Mouse (Mus musculus) retina, postnatal 7 days (tissue): ENCODE data around the gene Bnc2.

Experiments used
- DNase-seq: peaks from one replicate; pipeline ENCODE4 v3.0.0-alpha.2; 2012; ENCODE audit warnings: low read depth, low spot score

Gene Bnc2

GRCm38 (mm10) chr4:84324371-84324770 lies 350.7 kb downstream of the Bnc2 start:
- peak; percentile 19 for DNase-seq

DNA sequence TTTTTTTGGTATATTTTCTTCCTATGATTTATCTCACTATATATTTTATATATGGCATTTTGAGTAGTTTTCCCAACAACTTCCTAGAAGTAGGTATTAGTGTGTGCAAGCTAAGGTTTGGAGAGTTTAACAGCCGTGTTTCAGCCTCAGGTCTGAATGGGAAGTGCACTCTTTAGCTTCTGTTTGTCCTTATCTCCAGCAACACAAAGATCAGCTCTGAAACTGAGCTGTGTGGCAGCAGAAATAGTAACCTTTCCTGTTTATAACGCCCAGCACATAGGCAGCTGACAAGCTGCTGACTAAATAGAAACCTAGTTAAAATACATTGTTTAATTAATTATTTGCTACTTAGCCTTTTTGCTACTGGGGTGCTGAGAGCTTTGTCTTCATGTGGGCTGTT lies 353.5 kb downstream of the Bnc2 start:
- no peak for DNase-seq

- no peak for DNase-seq
These were observed 357.7 kb downstream of the Bnc2 start for GRCm38 (mm10) chr4:84317421-84317820.

DNA sequence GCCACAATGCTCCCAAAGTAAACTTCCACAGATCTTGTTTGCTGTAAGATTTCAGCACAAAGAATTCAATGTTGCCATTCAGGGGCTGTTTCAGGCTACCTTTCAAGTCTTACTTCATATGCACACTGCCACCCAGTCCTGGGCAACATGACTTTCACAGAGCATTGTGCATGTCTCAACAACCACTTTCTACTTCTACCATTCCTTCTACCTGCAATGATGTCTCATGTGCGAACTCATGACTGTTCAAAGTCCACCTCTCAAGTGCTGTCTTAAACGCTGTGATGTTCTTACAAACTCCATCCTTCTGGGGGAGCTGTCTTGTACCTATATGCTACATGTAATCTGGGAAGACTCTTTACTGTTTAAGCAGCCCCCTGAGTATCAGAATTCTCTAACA lies 363.7 kb downstream of the Bnc2 start:
- DNase-seq = no peak

DNA sequence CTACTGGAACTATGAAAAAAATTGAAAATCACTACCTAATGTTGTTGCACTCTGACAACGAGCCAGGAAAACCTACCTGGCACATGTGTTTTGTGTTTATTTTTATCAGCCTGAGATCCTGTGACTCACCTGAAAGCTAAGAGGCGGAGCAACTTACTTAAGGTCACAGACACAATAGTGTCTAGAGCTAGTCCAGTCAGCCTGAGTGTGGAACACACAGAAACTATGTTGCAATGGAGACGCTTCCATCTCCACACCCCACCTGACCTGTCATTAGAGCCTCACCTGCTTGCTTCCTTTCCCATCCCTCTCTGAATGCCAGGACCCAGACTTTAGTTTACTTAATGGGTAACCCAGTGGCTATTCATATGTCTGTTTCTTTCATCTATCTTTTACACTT lies 364.2 kb downstream of the Bnc2 start:
- no peak for DNase-seq

GRCm38 (mm10) chr4:84308226-84308862 lies 366.7 kb downstream of the Bnc2 start:
- DNase-seq = no peak

DNA sequence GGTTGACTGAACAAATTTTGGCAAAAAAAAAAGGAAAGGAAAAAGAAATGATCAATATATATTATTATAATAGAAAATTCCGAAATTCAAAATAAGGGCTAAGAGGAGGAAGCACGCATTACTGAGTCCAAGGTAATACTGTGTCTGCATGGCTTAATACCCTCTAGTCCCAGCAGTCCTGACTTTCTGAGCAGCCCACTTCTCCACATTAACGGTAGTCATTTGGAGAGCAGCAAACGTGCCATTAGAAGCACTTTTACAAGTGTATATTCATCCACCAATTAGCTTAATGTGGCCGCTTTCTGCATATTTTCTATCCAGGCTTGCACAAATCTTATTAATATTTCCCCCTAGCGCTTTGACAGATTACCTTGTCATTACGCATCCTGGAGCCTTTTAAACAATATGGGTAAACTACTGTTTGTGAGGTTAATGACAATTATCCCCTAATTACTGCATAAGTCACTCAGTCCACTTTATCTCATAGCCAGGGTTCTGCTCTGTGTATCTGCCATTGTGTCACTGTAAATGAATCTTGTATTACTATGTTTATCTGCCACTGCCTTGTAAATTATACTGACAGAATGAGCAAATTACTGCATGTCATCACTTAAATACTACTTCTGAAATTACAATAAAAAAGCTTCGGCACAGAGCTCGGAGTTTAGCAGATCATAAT lies 368.0 kb downstream of the Bnc2 start:
- DNase-seq = no peak

GRCm38 (mm10) chr4:84302949-84303348 lies 372.1 kb downstream of the Bnc2 start:
- DNase-seq = no peak

DNA sequence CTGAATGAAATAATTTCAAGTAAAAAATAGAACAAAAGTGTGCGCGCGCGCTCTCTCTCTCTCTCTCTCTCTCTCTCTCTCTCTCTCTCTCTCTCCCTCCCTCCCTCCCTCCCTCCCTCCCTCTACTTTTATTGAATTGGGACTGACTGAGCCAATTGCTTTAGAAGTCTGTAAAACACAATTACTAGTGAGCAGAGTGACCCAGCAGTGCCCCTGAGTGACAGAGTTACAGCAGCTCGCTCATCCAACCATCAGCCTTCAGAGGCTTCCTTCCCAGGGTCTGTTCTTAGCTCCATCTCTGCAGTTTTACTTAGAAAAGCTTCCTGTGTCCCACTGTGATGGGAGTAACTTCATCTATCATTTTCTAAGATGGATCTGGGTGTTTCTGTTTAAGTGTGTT lies 389.9 kb downstream of the Bnc2 start:
- DNase-seq = no peak

DNA sequence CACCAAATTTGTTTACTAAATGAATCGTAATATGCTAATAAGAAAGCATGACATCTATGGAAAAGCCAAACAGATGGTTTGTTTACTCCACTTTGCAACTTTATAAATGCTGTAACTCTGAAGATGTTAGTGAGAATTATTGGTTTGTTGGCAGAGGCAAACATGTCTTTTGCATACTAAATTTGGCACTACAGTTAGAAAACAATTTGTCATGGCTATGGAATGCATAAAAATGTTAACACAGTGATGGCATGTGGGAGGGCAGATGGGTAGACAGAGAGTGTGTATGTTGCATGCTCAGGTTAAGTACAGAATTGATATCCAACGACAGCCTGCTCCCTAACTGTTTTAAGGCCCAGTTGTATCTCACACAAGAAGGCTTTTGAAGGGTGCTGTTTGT lies 392.4 kb downstream of the Bnc2 start:
- DNase-seq = no peak

DNA sequence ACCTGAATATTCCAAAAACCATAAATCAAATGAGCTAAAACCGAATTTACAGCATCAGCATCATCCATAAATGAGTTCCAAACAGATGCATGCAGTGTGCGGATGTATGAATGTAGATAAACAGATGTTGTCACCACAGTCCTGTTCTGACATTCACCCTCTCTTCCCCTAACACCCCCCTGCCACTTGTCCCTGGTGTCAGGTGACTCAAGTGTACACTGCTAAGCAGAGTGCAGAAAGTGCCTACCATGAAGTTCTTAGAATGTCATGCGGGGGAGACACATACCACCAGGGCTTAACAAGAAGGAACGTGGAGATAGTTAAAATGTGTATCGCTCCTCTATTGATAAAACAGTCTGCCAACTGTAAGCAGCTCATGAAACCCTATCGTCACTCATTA lies 396.9 kb downstream of the Bnc2 start:
- no peak for DNase-seq

DNA sequence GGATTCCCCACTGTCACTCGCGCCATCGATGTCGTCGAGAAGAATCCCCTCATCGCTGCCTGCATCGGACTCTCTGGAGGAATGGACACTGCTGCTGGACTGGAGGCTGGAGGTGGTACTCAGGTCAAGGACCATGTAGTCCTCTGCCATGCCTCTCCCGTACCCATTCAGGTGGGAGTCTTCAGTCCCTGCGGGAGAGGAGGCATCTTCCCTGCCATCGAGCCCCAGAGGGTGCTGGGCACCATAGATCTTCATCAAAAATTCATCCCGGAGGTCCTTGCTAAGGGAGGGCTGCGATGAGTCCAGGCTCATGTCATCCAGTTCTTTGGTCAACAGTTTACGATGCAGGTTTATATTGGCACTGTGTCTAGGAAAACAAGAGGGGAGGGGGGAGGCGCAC lies 399.0 kb downstream of the Bnc2 start:
- DNase-seq = no peak

GRCm38 (mm10) chr4:84274158-84274557 lies 400.9 kb downstream of the Bnc2 start:
- DNase-seq = no peak

DNA sequence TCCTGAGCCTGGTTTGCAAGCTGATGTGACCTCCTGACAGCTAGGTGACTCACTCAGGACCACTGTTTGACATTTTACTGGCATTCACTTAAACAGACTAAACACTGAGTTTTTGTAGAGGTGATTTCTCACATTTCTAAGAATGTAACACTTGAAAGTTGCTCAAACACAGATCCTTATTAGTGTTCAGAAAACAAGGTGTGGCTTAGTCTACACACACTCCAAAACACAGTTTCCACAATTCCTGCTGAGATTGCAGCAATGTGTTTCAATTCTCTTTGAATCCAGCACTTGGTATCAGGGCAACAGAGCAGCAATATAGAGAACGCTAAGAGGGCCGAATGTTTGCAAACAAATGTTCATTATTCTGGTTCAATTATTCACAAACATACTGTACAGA lies 402.2 kb downstream of the Bnc2 start:
- DNase-seq = no peak

GRCm38 (mm10) chr4:84269845-84270244 lies 405.2 kb downstream of the Bnc2 start:
- no peak for DNase-seq

GRCm38 (mm10) chr4:84247356-84247755 lies 427.7 kb downstream of the Bnc2 start:
- DNase-seq = no peak

GRCm38 (mm10) chr4:84232346-84232745 lies 442.7 kb downstream of the Bnc2 start:
- DNase-seq = no peak

- DNase-seq = no peak
These were observed 443.8 kb downstream of the Bnc2 start for GRCm38 (mm10) chr4:84231251-84231650.

- DNase-seq = no peak
These were observed 445.7 kb downstream of the Bnc2 start for GRCm38 (mm10) chr4:84229189-84229960.

- DNase-seq = no peak
These were observed 446.5 kb downstream of the Bnc2 start for GRCm38 (mm10) chr4:84228551-84228950.
